Mouse (Mus musculus) brain, embryonic 14.5 days (tissue): ENCODE measurements around the gene Cpeb1.

ENCODE experiments used
- CTCF ChIP-seq: fragments of 200-500 bp; IDR thresholded peaks from 2 replicates; pipeline ENCODE4 v1.5.1; 2012; ENCODE audit warnings: inconsistent platforms, mild to moderate bottlenecking, moderate library complexity, borderline replicate concordance; ENCODE audit not compliant: insufficient read depth, insufficient read length; ENCODE audit errors: extremely low read depth
- POLR2A ChIP-seq: fragments of 200-500 bp; IDR thresholded peaks from 2 replicates; pipeline ENCODE4 v1.6.1; 2012; ENCODE audit warnings: mild to moderate bottlenecking, inconsistent platforms, borderline replicate concordance; ENCODE audit not compliant: poor library complexity, insufficient read depth, insufficient read length, severe bottlenecking; ENCODE audit errors: extremely low read depth

DNA sequence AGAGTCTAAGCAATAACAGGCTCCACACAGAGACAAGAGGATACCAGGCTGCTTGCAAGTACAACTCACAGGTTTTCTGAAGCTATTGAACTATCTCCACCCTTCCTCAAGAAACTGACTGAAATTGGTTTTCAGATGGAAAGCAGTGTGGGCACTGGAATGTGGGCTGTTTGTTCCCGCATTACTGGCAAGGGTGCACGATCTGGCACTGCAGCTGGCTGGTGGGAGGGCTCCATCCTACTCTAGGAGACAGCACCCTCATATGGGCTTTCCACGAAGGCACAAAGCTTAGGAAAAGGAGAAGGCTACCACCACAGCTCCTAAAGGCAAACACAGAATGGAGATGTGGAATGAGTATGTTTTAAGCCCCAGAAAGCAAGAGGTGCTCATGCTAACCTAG is 85.5 kb downstream of the Cpeb1 start:
- TF ChIP-seq CTCF, result no peak
- TF ChIP-seq POLR2A, result no peak
